Mouse (Mus musculus) embryonic fibroblast, embryonic 13.5 days (primary cell): ENCODE data around the gene D10Jhu81e. TPM values are rescaled to one million over a fixed set of nuclear protein-coding genes. Genes with fewer than 3 reads are reported as not detected.

Experiments used
- H3K27ac ChIP-seq: 2 replicates; pipeline ENCODE4 v1.5.1; 2012; ENCODE audit warnings: low read length, control low read depth, inconsistent platforms; ENCODE audit not compliant: insufficient read depth
- H3K4me1 ChIP-seq: 2 replicates; pipeline ENCODE4 v1.6.1; 2011; ENCODE audit warnings: low read length; ENCODE audit not compliant: control insufficient read depth, insufficient read depth
- H3K4me3 ChIP-seq: 2 replicates; pipeline ENCODE4 v1.5.1; 2011; ENCODE audit warnings: mild to moderate bottlenecking, control low read depth, low read length; ENCODE audit not compliant: insufficient read depth
- CTCF ChIP-seq: IDR thresholded peaks from 2 replicates; pipeline ENCODE4 v1.5.1; 2011; ENCODE audit warnings: mild to moderate bottlenecking, control low read depth, low read length, moderate library complexity, borderline replicate concordance; ENCODE audit not compliant: insufficient read depth
- POLR2A ChIP-seq: IDR thresholded peaks from 2 replicates; pipeline ENCODE4 v1.6.1; 2011; ENCODE audit warnings: low read depth, mild to moderate bottlenecking, control low read depth, low read length, moderate library complexity
- polyA plus RNA-seq: library from polyadenylated mRNA; stranded (reverse); fragments of >200 nt; gene quantifications from 2 replicates; pipeline ENCODE4 v1.2.4, GENCODE M21; 2011; ENCODE audit warnings: low read depth; ENCODE audit not compliant: missing spikeins, insufficient read length

D10Jhu81e gene
- polyA plus RNA-seq, 1 experiment = 28.8 TPM

- TF ChIP-seq CTCF (no peak), POLR2A (no peak)
- H3K4me3 ChIP-seq = no peak overlapping the region
- H3K27ac ChIP-seq = no peak overlapping the region
- H3K4me1 ChIP-seq = no peaks in the 10 kb centered on the region
Measured at GRCm38 (mm10) chr10:78148834-78149766, 20.5 kb downstream of the D10Jhu81e start.

GRCm38 (mm10) chr10:78147908-78148441 lies 21.6 kb downstream of the D10Jhu81e start:
- TF ChIP-seq POLR2A (no peak), CTCF (no peak)
- Histone ChIP-seq H3K27ac (no peak overlapping the region), H3K4me3 (no peak overlapping the region), H3K4me1 (no peaks in the 10 kb centered on the region)

DNA sequence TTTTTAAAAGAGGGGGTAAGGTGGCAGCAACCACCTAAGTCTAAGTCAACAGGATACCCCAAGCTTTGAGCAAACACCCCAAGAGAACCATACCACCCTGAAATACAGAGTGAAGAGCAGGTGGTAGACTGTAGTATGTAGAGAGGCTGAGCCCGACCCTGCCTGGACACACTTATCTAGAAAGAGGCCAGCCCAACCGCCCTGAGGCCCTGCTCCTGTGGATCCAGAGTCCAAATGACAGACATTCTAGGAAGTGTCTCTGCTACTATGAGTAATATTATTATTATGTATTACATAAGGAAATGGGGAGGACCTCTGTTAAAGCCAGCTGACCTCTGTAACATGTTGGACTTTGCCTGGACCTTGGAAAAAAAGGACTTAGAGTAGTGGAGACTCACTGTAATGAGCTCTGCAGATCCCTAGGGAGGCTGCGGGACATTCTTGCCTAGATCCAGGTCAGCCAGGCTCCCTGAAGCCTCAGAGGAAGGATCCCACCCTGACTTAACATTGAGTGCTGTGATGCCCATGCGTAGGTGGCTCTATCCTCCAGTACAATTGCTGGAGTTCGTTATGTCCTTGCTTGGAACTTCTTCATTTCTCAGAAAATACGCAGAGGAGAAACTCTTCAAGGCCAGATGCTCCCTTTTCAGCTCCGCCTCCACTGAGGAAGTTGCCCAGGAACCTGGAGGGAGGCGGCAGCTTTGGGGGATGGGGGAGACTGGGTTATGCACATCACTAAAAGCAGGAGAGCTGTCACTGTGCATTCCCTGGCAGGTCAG lies 25.7 kb downstream of the D10Jhu81e start:
- Histone ChIP-seq H3K4me1 (no peaks in the 10 kb centered on the region), H3K4me3 (no peak overlapping the region), H3K27ac (no peak overlapping the region)
- TF ChIP-seq POLR2A = no peak
- TF ChIP-seq CTCF = no peak

- Histone ChIP-seq H3K4me1 (no peaks in the 10 kb centered on the region), H3K4me3 (no peak overlapping the region), H3K27ac (no peak overlapping the region)
- TF ChIP-seq CTCF (no peak), POLR2A (no peak)
Measured at GRCm38 (mm10) chr10:78140843-78141242, 28.7 kb downstream of the D10Jhu81e start.

- TF ChIP-seq POLR2A = no peak
- TF ChIP-seq CTCF = no peak
- no peak overlapping the region for H3K4me3 ChIP-seq
Measured at GRCm38 (mm10) chr10:78140251-78140600, 29.4 kb downstream of the D10Jhu81e start.

DNA sequence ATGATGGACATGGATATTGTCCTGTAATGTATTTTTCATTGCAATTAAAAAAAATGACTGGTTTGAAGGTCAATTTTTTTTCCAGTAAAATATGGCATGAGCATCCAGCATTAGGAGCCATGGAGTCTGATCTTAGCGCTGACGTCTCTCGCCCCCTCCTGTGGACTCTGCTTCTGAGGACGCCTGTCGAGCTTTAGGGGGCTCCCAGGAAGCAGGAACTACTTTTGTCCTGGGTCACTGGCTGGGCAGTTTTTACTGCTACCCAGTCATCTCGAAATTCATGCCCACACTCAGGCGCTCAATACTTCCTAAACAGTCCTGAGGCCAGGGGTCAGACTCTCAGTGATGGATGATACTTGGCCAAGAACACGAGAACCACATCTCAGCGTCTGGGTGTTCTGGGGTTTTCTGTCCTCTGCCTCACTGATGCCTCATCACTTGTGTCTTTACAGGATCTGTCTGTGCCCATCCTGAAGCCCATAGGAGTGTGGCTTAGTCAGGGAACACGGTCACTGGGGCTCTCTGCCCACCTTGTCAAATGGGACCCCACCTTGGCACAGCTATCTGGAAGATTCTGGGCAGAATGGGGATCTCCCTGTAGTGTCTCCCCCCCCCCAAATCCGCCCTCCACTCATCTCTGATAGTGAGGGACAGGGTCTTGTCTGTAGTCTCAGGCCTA lies 29.9 kb downstream of the D10Jhu81e start:
- Histone ChIP-seq H3K27ac (no peak overlapping the region), H3K4me3 (no peak overlapping the region), H3K4me1 (no peaks in the 10 kb centered on the region)
- TF ChIP-seq CTCF (no peak), POLR2A (no peak)

More at GRCm38 (mm10) chr10:78140251-78140600, 29.4 kb downstream of the D10Jhu81e start:
- Histone ChIP-seq H3K4me1 (no peaks in the 10 kb centered on the region), H3K27ac (no peak overlapping the region)

DNA sequence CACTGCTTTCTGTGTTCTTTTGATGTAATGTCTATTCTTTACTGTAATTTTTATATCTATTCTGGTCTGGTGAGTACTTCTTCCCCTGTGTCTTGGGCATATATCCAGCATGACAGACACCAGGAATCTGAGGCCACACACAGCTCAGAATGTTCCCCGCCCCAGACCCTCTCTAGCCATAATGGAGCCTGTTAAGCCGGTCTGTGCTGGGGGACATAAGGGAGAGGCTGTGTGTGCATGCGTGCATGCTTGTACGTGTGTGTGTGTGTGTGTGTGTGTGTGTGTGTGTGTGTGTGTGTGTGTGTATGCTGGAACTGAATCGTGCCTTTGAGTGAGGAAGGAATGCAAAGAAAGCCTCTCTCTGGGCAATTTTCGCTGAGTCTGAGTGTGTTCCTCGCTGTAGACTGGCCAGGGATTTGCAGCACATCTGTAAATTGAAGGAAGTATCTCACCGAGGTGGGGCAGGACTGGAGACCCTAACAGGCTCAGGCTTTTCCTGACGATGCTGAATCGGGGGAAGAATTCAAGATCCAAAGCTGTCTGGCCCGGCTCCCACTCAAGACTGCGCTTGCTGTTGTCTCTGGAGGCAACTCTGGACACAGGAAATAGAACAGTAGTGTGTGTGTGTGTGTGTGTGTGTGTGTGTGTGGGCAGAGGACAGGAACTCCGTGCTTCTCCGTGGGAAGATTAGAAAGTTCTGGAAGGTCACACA lies 30.6 kb downstream of the D10Jhu81e start:
- Histone ChIP-seq H3K4me3 (no peak overlapping the region), H3K27ac (no peak overlapping the region), H3K4me1 (no peaks in the 10 kb centered on the region)
- TF ChIP-seq CTCF = no peak
- no peak for TF ChIP-seq POLR2A

- H3K27ac ChIP-seq = no peak overlapping the region
- H3K4me3 ChIP-seq = no peak overlapping the region
- no peak for TF ChIP-seq POLR2A
- no peak for TF ChIP-seq CTCF
- H3K4me1 ChIP-seq = no peaks in the 10 kb centered on the region
Measured at GRCm38 (mm10) chr10:78137191-78137590, 32.4 kb downstream of the D10Jhu81e start.

- H3K4me1 ChIP-seq = no peaks in the 10 kb centered on the region
- no peak overlapping the region for H3K27ac ChIP-seq
- H3K4me3 ChIP-seq = no peak overlapping the region
- TF ChIP-seq CTCF = no peak
- no peak for TF ChIP-seq POLR2A
Measured at GRCm38 (mm10) chr10:78135947-78136346, 33.6 kb downstream of the D10Jhu81e start.
